Mouse (Mus musculus) colon, adult 2 months (tissue): ENCODE data around the gene Anks1b. TPM values are rescaled to one million over a fixed set of nuclear protein-coding genes. Genes with fewer than 3 reads are reported as not detected.

ENCODE experiments used
- polyA plus RNA-seq: library from polyadenylated mRNA; depleted of rRNA; stranded (reverse); fragments of >200 nt; gene quantifications from 2 replicates; pipeline ENCODE4 v1.2.3, GENCODE M21; 2012; rRNA removed

Anks1b gene
- 0.29 and 0.60 TPM in 2 replicates for polyA plus RNA-seq

DNA sequence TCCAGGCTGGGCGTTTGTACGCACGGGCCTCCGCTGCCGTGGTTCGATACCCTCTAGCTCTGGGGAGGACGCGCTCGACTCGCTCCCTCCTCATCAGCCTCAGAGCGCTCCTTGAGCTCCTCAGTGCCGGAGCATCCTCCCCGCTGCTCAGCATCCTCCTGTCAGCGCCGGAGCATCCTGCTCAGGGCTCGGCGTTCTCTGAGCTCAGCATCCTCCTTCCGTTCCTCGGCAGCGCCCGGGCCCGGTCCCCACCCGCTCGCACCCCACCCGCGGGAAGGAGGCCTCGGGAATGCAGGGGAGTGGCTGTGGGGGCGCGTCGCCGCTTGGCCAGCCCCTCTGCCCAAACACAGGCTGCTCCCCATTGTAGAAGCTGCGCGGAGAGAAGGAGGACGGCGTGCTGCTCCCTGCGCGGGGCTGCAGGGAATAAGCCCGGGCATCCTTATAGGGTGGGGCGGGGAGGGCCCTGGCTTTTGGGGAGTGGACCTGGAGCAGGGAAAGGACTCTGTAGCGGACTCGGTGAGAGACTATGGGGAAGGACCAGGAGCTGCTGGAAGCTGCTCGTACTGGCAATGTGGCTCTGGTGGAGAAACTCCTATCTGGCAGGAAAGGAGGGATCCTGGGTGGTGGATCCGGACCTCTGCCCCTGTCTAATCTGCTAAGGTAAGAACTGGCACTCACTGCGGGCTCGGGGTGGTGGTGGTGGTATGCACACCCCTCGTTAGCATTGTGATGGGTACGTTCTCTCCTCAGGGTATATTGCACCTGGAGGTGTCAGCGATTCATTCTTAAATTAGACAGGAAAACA, at the start of gene Anks1b:
Anks1b (plus strand) TSS at position 364 of the 805 bp plus-strand sequence.

Other genes starting within 250 kb of the Anks1b start
- 9.3 and 10.7 TPM in 2 replicates for gene Scyl2, start 187.2 kb upstream of the Anks1b start, polyA plus RNA-seq
- 0.35 and 0.62 TPM in 2 replicates for gene Actr6, start 141.2 kb upstream of the Anks1b start, polyA plus RNA-seq
- gene Uhrf1bp1l, start 128.5 kb upstream of the Anks1b start, polyA plus RNA-seq = 10.4 and 14.9 TPM in 2 replicates